Mouse (Mus musculus) liver, embryonic 11.5 days (tissue): ENCODE data around the gene Birc2. TPM values are rescaled to one million over a fixed set of nuclear protein-coding genes. Genes with fewer than 3 reads are reported as not detected.

ENCODE experiments used
- ATAC-seq: fragments of 200-750 bp; cut with Nextera tagmentation; replicated peaks from 2 replicates; pipeline ENCODE4 v1.8.0; 2017; ENCODE audit warnings: moderate number of reproducible peaks, mild to moderate bottlenecking, moderate TSS enrichment, moderate library complexity; ENCODE audit not compliant: low FRiP score
- DNase-seq: peaks from one replicate; pipeline ENCODE4 v3.0.0-alpha.2; 2017; ENCODE audit warnings: low spot score
- H3K27ac ChIP-seq: fragments of 300-500 bp; sonication (generic); 2 replicates; pipeline ENCODE4 v1.5.1; 2014; ENCODE audit warnings: mild to moderate bottlenecking, low read depth, low read length, control low read depth
- H3K27me3 ChIP-seq: fragments of 300-500 bp; sonication (generic); replicated peaks from 2 replicates; pipeline ENCODE4 v1.6.1; 2014; ENCODE audit warnings: low read length, mixed read lengths; ENCODE audit not compliant: control insufficient read depth, insufficient read depth
- H3K36me3 ChIP-seq: fragments of 300-500 bp; sonication (generic); 2 replicates; pipeline ENCODE4 v1.6.1; 2014; ENCODE audit warnings: mild to moderate bottlenecking, low read length, moderate library complexity, mixed read lengths; ENCODE audit not compliant: control insufficient read depth, insufficient read depth
- H3K4me1 ChIP-seq: fragments of 300-500 bp; sonication (generic); replicated peaks from 2 replicates; pipeline ENCODE4 v1.6.1; 2014; ENCODE audit warnings: low read length, mixed read lengths; ENCODE audit not compliant: control insufficient read depth, insufficient read depth
- H3K4me2 ChIP-seq: fragments of 300-500 bp; sonication (generic); 2 replicates; pipeline ENCODE4 v1.6.1; 2014; ENCODE audit warnings: mild to moderate bottlenecking, control low read depth, moderate library complexity
- H3K4me3 ChIP-seq: fragments of 300-500 bp; sonication (generic); 2 replicates; pipeline ENCODE4 v1.5.1; 2014; ENCODE audit warnings: low read depth, low read length, control low read depth
- H3K9ac ChIP-seq: fragments of 300-500 bp; sonication (generic); 2 replicates; pipeline ENCODE4 v1.6.1; 2014; ENCODE audit warnings: low read depth, low read length, control low read depth
- H3K9me3 ChIP-seq: fragments of 300-500 bp; sonication (generic); 2 replicates; pipeline ENCODE4 v1.6.1; 2016; ENCODE audit warnings: low read length, inconsistent platforms, mixed read lengths; ENCODE audit not compliant: control insufficient read depth
- WGBS: fragments of 180-500 bp; shearing (Covaris S2); extraction: QIAGEN DNeasy Blood & Tissue Kit; methylation state at CpG from one replicate; pipeline ENCODE4 v1.1.7; 2014; 5-methylcytosine and 5-hydroxymethylcytosine counted together
- polyA plus RNA-seq: library from polyadenylated mRNA; unstranded; fragments of >200 nt; fragmentation: Nextera tagmentation; extraction: Ambion mirVana; gene quantifications from 2 replicates; pipeline ENCODE4 v1.2.1, GENCODE M21; 2014

The Birc2 gene
- polyA plus RNA-seq, 1 experiment from 2014 or later, result 26.6 TPM

DNA sequence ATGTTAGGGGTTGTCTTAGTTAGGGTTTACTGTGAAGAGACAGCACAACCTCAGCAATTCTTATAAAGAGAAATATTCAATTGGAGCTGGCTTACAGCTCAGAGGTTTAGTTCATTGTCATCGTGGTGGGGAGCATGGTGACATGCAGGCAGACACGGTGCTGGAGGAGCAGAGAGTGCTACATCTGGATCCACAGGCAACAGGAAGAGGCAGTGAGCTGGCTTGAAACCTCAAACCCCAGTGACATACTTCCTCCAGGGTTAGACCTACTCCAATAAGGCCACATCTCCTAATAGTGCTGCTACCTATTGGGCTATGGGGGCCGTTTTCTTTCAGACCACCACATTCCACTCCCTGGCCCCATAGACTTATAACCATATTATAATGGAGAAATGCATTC lies 60.9 kb downstream of the Birc2 start:
- Histone ChIP-seq H3K4me1 (peaks cover 20% of the 10 kb centered on the region), H3K4me3 (no peak overlapping the region), H3K27ac (no peak overlapping the region), H3K36me3 (peaks cover 8% of the 10 kb centered on the region), H3K9ac (no peak overlapping the region), H3K9me3 (no peaks in the 10 kb centered on the region), H3K27me3 (no peaks in the 10 kb centered on the region), H3K4me2 (no peak overlapping the region)
- ATAC-seq (no peak), DNase-seq (no peak)
- WGBS, result 50% methylated on average over 3 of the region's 3 CpGs

DNA sequence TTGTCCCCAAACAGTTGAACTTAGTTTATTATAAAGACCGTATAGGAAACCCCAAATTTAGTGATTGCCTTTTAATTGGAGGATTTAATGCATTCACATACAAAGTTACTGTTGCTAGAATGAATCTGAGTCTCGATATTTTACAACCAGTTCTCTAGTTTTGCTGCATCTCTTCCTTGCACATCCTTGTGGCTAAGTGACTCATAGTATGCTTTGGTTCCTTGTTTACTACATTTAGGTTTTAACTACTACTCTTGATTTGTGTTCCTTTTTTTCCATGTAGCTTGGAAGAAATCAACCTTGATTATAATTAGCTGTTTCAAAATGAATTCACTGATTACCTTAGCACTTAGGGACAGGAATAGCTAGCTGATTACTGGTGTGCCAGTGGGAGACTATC lies 61.9 kb downstream of the Birc2 start:
- peaks cover 13% of the 10 kb centered on the region for H3K4me1 ChIP-seq
- no peak overlapping the region for H3K9ac ChIP-seq
- H3K9me3 ChIP-seq, result no peaks in the 10 kb centered on the region
- no peak overlapping the region for H3K4me2 ChIP-seq
- H3K4me3 ChIP-seq, result no peak overlapping the region
- H3K27me3 ChIP-seq, result no peaks in the 10 kb centered on the region
- DNase-seq, result no peak
- peaks cover 13% of the 10 kb centered on the region for H3K36me3 ChIP-seq
- 75% methylated on average over 2 of the region's 2 CpGs for WGBS
- H3K27ac ChIP-seq, result no peak overlapping the region
- ATAC-seq, result no peak

DNA sequence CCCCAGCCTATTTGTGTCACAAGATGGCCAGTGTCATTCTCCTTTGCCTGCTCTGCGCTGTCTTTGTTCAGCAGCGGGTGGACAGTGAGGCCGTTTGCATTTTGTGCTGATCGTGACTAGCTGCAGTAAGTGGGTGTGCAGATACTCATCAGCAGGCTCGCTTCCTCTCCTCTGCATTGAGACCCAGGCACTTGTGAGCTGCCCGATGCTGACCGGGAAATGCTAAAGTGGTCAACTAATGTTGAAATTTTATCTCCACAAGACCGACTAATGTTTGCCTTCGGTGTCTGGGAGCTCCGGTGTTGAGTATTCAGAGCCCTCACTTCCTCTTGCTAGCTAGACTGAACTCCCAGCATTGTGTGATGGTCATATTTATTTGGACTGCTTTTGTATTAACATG lies 62.3 kb downstream of the Birc2 start:
- ATAC-seq (no peak; the same call in 1 of the 2 replicates), DNase-seq (peak; percentile 29)
- WGBS, result 45% methylated on average over 10 of the region's 10 CpGs
- no peaks in the 10 kb centered on the region for H3K27me3 ChIP-seq
- no peak overlapping the region for H3K4me3 ChIP-seq
- peaks cover 10% of the 10 kb centered on the region; the same call in 1 of the 2 replicates for H3K4me1 ChIP-seq
- H3K9me3 ChIP-seq, result no peaks in the 10 kb centered on the region
- no peak overlapping the region for H3K9ac ChIP-seq
- peaks cover 13% of the 10 kb centered on the region for H3K36me3 ChIP-seq
- no peak overlapping the region for H3K27ac ChIP-seq
- H3K4me2 ChIP-seq, result no peak overlapping the region; the same call in 1 of the 2 replicates

DNA sequence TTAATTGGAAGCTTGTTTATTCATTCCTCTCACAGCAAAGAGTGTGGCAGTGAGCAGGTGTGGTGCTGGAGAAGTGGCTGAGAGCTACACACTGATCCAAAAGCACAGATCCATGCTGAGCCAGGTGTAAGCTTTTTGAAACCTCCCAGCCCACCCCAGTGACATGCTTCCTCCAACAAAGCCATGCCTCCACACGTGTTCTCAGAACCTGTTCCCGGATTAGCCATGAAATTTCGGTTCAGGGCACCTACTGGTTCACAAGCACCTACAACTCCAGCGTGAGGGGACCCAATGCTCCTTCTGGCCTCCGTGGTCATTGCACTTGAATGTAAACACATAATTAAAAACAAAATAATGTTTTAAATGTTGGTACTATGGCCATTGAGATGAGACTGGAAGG lies 63.2 kb downstream of the Birc2 start:
- Histone ChIP-seq H3K4me1 (0 out of 2 replicates have a peak, but pooled peaks cover 7% of the 10 kb centered on the region), H3K9ac (no peak overlapping the region), H3K27ac (no peak overlapping the region), H3K4me3 (no peak overlapping the region), H3K36me3 (peaks cover 13% of the 10 kb centered on the region), H3K9me3 (no peaks in the 10 kb centered on the region), H3K4me2 (no peak overlapping the region), H3K27me3 (no peaks in the 10 kb centered on the region)
- ATAC-seq (no peak), DNase-seq (no peak)
- 89% methylated on average over 5 of the region's 5 CpGs for WGBS

DNA sequence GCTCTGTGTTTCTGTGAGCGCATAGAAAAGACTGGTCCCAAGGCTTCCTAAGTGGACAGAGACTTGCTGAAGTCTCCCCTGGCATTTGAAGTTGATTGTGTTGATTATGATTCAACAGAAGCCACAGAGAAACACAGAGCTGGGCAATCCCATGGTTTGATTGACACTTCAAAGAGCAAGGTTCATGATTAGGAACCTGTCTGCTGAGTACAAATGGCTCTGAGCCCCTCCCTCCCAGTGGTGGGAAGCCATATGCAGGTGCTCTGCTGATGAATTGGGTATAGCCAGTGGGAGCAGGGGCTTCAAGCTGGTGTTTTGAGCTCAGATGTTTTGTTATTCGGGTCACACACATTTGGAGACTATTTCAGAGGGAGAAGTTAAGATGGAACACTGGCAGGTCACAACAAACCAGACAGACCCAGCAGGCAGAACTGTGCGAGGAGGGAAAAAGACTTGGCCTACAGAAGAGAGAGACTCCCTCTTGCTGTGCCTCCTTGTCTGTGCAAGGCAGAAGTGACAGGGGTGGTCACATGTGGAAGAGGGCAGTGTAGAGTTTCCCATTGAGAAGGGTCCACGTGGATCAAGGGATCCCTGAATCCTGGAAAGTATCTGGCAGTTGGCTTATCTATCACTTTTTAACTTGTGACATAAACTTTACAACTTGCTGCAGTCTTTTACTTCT lies 64.0 kb downstream of the Birc2 start:
- H3K9ac ChIP-seq, result no peak overlapping the region
- no peak for ATAC-seq
- no peak overlapping the region for H3K4me3 ChIP-seq
- H3K4me1 ChIP-seq, result 0 out of 2 replicates have a peak, but pooled peaks cover 7% of the 10 kb centered on the region
- peak; percentile 29 for DNase-seq
- H3K9me3 ChIP-seq, result no peaks in the 10 kb centered on the region
- peaks cover 16% of the 10 kb centered on the region for H3K36me3 ChIP-seq
- H3K27me3 ChIP-seq, result no peaks in the 10 kb centered on the region
- H3K4me2 ChIP-seq, result no peak overlapping the region
- no peak overlapping the region for H3K27ac ChIP-seq
- WGBS, result 80% methylated on average over 4 of the region's 4 CpGs

DNA sequence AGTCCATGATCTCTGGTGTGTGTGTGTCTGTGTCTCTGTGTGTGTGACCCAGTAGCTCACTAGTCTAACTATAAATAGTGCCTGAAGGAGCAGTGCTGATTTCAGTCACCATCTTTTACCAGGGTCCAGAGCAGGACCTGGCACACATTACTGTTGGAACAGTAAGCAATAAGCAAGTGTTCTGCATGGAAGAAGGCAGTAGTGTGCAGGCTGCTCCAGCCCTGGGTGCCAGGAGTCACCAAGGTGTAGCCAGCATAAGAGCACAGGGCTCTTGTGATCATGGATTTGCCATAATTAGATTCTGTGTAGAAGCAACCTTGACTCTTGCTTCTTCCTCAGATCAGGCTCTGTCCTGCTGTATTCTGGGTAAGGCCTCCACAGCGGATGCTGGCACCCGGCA lies 64.5 kb downstream of the Birc2 start:
- Histone ChIP-seq H3K4me1 (0 out of 2 replicates have a peak, but pooled peaks cover 7% of the 10 kb centered on the region), H3K9me3 (no peaks in the 10 kb centered on the region), H3K36me3 (peaks cover 16% of the 10 kb centered on the region), H3K27ac (no peak overlapping the region), H3K9ac (no peak overlapping the region), H3K4me2 (no peak overlapping the region), H3K27me3 (no peaks in the 10 kb centered on the region), H3K4me3 (no peak overlapping the region)
- DNase-seq (no peak), ATAC-seq (no peak)
- WGBS, result 100% methylated on average over 2 of the region's 2 CpGs

DNA sequence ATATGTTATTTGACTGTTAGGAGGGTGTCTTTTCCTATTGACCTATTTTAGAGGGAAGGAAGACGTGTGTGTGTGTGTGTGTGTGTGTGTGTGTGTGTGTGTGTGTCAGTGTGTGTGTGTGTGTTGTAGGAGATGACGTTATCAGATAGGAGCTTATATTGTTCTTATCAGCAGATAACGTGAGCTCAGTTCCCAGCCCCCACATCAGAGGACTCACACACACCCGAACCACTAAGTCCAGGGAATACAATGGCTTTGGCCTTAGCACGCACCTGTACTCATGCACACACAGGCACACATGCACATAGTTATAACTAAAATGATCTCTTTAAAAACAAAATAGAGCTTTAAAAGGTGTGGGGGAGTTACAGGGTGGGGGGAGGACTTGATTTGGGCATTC lies 67.4 kb downstream of the Birc2 start:
- Histone ChIP-seq H3K4me2 (no peak overlapping the region), H3K9ac (no peak overlapping the region), H3K36me3 (peaks cover 13% of the 10 kb centered on the region), H3K4me1 (peaks cover 21% of the 10 kb centered on the region), H3K27me3 (no peaks in the 10 kb centered on the region), H3K27ac (no peak overlapping the region), H3K9me3 (no peaks in the 10 kb centered on the region), H3K4me3 (no peak overlapping the region)
- ATAC-seq, result no peak
- WGBS, result 77% methylated on average over 5 of the region's 5 CpGs
- no peak for DNase-seq

DNA sequence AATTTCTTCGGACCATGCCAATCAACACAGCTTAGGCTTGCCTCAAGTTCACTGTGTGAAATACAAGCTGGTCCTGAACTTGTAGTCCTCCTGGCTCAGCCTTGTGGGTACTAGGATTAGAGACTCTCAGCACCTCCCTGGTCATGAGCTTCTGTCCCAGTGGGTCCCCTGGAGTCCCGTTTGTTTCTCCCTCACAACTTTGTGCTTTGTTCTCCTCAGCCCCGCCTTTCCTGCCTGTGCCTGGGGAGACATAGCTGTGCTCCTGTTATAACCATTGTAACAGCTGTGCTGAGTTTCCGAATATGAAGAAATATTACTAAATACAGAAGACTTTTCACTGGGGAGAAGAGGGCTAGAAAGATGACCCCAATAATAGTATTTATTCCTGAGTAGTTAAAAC lies 67.8 kb downstream of the Birc2 start:
- WGBS, result 74% methylated on average over 4 of the region's 4 CpGs
- DNase-seq, result no peak
- peaks cover 21% of the 10 kb centered on the region for H3K4me1 ChIP-seq

More for the DNA sequence above, 67.8 kb downstream of the Birc2 start:
- Histone ChIP-seq H3K27ac (no peak overlapping the region), H3K9me3 (no peaks in the 10 kb centered on the region), H3K9ac (no peak overlapping the region), H3K4me3 (no peak overlapping the region), H3K27me3 (no peaks in the 10 kb centered on the region), H3K4me2 (no peak overlapping the region), H3K36me3 (peaks cover 13% of the 10 kb centered on the region)
- ATAC-seq, result no peak
